Mouse (Mus musculus): ENCODE results near the gene Car10. TPM values are rescaled to one million over a fixed set of nuclear protein-coding genes. Genes with fewer than 3 reads are reported as not detected.

Gene Car10
- polyA plus RNA-seq, 1 experiment from 2014 or later = not detected

DNA sequence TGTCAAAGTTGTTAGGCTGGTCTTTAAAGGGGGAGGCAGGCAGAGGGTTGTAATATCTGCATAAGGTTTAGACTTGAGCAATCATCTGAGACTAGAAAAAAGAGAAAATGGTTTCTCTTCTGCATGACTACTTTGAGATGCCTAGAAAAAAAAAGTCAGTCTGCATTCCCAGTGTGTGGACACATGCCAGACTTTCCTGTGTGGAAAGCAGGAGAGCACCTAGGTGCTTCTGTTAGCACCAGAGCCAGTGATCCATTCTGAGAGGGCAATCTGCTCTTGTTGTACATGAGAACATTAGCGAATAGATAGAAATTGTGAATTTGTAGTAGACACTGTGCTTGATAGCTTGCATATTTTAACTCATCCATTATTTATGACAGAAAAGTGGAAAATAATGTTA lies 40.0 kb downstream of the Car10 start:
- H3K4me3 ChIP-seq (ENCODE audit: low read length) = no peak overlapping the region
- H3K9me3 ChIP-seq (ENCODE audit: control insufficient read depth, low read length) = no peaks in the 10 kb centered on the region
- no peak overlapping the region for H3K27ac ChIP-seq (ENCODE audit: low read length)
- H3K4me2 ChIP-seq (ENCODE audit: low read depth, low read length) = no peak overlapping the region
- ATAC-seq (ENCODE audit: low read depth) = no peak
- no peaks in the 10 kb centered on the region for H3K36me3 ChIP-seq (ENCODE audit: control insufficient read depth, insufficient read depth, low read length)
- no peaks in the 10 kb centered on the region for H3K4me1 ChIP-seq (replicated peaks; ENCODE audit: control insufficient read depth, insufficient read depth, low read length)
- no peaks in the 10 kb centered on the region for H3K27me3 ChIP-seq (ENCODE audit: control insufficient read depth, insufficient read depth, low read depth, low read length)
- no peak overlapping the region for H3K9ac ChIP-seq (ENCODE audit: low read length)
- WGBS = 84% methylated on average over 1 of the region's 1 CpGs

DNA sequence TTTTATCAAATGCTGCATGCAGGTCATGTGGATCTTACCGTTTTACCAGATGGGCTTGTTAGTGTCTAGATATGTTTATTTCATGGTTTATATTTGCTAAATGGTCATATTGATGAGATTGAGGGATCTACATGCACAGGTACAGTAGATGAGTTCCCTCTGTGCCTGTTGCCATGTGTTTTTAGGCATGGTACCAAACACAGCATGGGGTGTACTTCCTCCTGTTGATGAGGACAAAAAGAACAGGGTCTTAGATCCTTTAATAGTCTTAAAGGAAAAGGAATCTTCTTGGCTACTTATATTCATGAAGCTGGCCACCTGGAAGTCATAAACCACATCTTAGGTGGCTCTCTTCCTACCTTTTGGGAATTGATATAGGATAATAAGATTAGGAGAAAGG lies 43.9 kb downstream of the Car10 start:
- Histone ChIP-seq H3K27ac (ENCODE audit: low read length) (no peak overlapping the region), H3K9me3 (ENCODE audit: control insufficient read depth, low read length) (no peaks in the 10 kb centered on the region), H3K36me3 (ENCODE audit: control insufficient read depth, insufficient read depth, low read length) (no peaks in the 10 kb centered on the region), H3K9ac (ENCODE audit: low read length) (no peak overlapping the region), H3K4me1 (replicated peaks; ENCODE audit: control insufficient read depth, insufficient read depth, low read length) (no peaks in the 10 kb centered on the region), H3K4me2 (ENCODE audit: low read depth, low read length) (no peak overlapping the region), H3K4me3 (ENCODE audit: low read length) (no peak overlapping the region), H3K27me3 (ENCODE audit: control insufficient read depth, insufficient read depth, low read depth, low read length) (no peaks in the 10 kb centered on the region)
- no peak for ATAC-seq (ENCODE audit: low read depth)
- WGBS = 60% methylated on average over 1 of the region's 1 CpGs

DNA sequence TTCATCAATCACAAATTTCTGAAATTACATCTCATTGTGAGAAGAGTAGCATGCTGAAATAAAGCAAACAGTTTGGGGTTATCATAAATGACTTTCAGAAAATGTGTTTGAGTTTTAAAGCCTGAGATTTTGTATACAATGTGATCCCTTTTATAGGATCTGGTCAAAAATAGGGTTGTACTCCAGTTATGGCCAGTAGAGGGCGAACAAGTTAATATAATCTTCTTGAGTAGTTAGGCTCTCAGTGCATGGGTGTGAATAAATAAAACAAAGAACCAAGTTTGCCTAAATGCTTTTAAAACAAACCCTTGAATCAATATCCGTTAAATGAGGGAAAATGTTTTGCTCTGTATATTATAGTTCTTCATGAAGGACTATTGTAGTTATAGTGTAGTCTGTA lies 46.7 kb downstream of the Car10 start:
- Histone ChIP-seq H3K27me3 (ENCODE audit: control insufficient read depth, insufficient read depth, low read depth, low read length) (no peaks in the 10 kb centered on the region), H3K4me3 (ENCODE audit: low read length) (no peak overlapping the region), H3K4me2 (ENCODE audit: low read depth, low read length) (no peak overlapping the region), H3K27ac (ENCODE audit: low read length) (no peak overlapping the region), H3K36me3 (ENCODE audit: control insufficient read depth, insufficient read depth, low read length) (no peaks in the 10 kb centered on the region), H3K4me1 (replicated peaks; ENCODE audit: control insufficient read depth, insufficient read depth, low read length) (no peaks in the 10 kb centered on the region), H3K9me3 (ENCODE audit: control insufficient read depth, low read length) (no peaks in the 10 kb centered on the region), H3K9ac (ENCODE audit: low read length) (no peak overlapping the region)
- WGBS = 8% methylated on average over 2 of the region's 2 CpGs
- ATAC-seq (ENCODE audit: low read depth) = no peak

DNA sequence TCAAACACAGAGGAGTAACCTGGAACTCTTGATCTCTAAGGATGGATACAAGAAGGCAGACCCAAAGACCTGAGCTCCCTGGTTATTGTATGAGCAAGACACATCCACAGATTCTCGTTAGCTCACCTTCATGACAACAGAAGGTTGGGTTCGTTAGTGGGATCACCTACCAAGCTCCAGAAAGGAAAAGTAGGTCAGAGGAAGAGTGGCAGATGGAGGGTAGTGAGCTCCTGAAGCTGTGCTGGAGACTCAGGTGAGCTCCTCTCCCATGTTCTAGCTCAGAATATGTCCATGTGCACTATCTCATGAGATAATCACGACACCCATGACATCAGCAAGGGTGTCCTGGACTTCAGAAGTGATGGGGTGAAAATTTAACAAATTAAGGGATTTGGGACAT lies 57.1 kb downstream of the Car10 start:
- no peaks in the 10 kb centered on the region for H3K36me3 ChIP-seq (ENCODE audit: control insufficient read depth, insufficient read depth, low read length)
- H3K27ac ChIP-seq (ENCODE audit: low read length) = no peak overlapping the region
- H3K27me3 ChIP-seq (ENCODE audit: control insufficient read depth, insufficient read depth, low read depth, low read length) = no peaks in the 10 kb centered on the region
- H3K4me3 ChIP-seq (ENCODE audit: low read length) = no peak overlapping the region
- 36% methylated on average over 3 of the region's 3 CpGs for WGBS
- ATAC-seq (ENCODE audit: low read depth) = no peak
- no peaks in the 10 kb centered on the region for H3K4me1 ChIP-seq (replicated peaks; ENCODE audit: control insufficient read depth, insufficient read depth, low read length)
- H3K9ac ChIP-seq (ENCODE audit: low read length) = no peak overlapping the region
- no peak overlapping the region for H3K4me2 ChIP-seq (ENCODE audit: low read depth, low read length)
- H3K9me3 ChIP-seq (ENCODE audit: control insufficient read depth, low read length) = no peaks in the 10 kb centered on the region

DNA sequence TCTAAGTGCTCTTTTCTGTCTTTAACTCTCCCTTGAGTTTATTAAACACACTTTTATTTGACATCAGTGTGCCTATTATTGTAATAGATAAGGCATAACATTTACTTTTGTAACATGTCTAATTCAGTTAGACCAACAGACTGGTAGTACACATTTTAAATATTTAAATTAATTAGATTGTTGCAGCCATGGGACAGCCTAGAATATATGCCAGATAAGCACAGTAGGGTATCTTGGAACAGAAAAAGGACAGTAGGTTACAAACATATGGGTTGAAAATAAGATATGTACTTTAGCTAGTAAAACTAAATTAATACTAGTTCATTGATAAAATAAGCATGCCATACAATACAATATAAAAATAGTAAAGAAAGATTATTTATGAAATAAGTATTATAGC lies 74.6 kb downstream of the Car10 start:
- ATAC-seq (ENCODE audit: low read depth) = no peak
- H3K4me3 ChIP-seq (ENCODE audit: low read length) = no peak overlapping the region
- no peaks in the 10 kb centered on the region for H3K27me3 ChIP-seq (ENCODE audit: control insufficient read depth, insufficient read depth, low read depth, low read length)
- H3K4me1 ChIP-seq (replicated peaks; ENCODE audit: control insufficient read depth, insufficient read depth, low read length) = no peaks in the 10 kb centered on the region
- no peaks in the 10 kb centered on the region for H3K9me3 ChIP-seq (ENCODE audit: control insufficient read depth, low read length)
- no peak overlapping the region for H3K9ac ChIP-seq (ENCODE audit: low read length)
- H3K27ac ChIP-seq (ENCODE audit: low read length) = no peak overlapping the region
- H3K36me3 ChIP-seq (ENCODE audit: control insufficient read depth, insufficient read depth, low read length) = no peaks in the 10 kb centered on the region
- H3K4me2 ChIP-seq (ENCODE audit: low read depth, low read length) = no peak overlapping the region

DNA sequence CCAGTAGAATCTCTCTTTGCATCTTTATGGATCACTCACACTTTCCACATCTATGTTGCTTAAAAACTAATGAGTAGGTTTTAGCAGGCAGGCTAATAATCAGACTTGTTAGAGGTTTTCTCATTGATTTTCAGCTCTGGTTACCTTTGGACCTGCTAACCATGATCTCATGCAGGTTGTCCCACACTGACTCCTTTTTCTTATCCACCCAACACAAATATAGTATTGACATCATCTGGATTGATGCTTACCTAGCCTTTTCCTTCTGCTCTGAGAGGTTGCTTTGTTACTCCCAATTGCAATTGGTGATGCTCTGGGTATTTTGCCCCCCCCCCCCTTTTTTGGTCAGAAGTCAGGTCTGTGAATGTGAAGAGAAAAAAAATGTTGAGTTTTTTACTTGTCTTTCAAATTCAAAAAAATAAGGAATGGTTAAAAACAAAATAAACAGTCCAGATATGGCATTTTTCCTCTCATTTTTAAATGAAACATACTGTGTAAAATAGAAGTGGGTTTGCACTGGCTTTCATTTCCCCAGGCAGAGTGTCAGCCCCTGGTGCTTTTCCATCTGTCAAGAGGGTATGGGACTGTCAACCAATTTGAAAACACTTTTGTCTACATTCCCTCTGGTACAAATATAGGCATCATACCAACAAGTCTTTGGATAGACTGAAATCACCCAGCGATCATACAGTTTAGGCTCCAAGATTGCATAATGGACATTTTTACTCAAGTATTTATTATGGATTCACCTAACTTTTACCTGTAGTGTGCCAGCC lies 75.9 kb downstream of the Car10 start:
- H3K4me3 ChIP-seq (ENCODE audit: low read length) = no peak overlapping the region
- ATAC-seq (ENCODE audit: low read depth) = no peak
- H3K9me3 ChIP-seq (ENCODE audit: control insufficient read depth, low read length) = no peaks in the 10 kb centered on the region
- H3K4me2 ChIP-seq (ENCODE audit: low read depth, low read length) = no peak overlapping the region
- H3K4me1 ChIP-seq (replicated peaks; ENCODE audit: control insufficient read depth, insufficient read depth, low read length) = no peaks in the 10 kb centered on the region
- H3K27me3 ChIP-seq (ENCODE audit: control insufficient read depth, insufficient read depth, low read depth, low read length) = no peaks in the 10 kb centered on the region
- H3K36me3 ChIP-seq (ENCODE audit: control insufficient read depth, insufficient read depth, low read length) = no peaks in the 10 kb centered on the region
- WGBS = 96% methylated on average over 1 of the region's 1 CpGs
- no peak overlapping the region for H3K27ac ChIP-seq (ENCODE audit: low read length)
- no peak overlapping the region for H3K9ac ChIP-seq (ENCODE audit: low read length)

DNA sequence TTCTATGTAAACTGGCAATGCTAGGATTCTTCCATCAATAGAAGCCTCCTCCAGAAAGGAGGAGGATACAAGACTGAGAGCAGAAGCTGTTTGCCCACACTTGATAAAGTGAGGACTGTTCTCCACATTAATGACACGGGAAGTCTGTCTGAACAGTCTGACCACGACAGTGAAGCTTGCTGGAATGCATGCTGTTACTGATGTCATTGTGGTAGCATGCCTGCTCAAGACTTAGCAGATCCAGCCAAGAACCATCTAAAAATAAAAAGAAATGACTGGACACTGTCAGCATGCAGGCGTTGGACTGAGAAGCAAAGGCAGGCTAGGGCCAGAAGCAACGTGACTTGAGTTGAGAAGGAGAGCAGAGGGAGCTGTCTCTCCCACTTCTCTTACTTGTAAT lies 87.6 kb downstream of the Car10 start:
- Histone ChIP-seq H3K36me3 (ENCODE audit: control insufficient read depth, insufficient read depth, low read length) (no peaks in the 10 kb centered on the region), H3K4me2 (ENCODE audit: low read depth, low read length) (no peak overlapping the region), H3K4me3 (ENCODE audit: low read length) (no peak overlapping the region), H3K9ac (ENCODE audit: low read length) (no peak overlapping the region), H3K27ac (ENCODE audit: low read length) (no peak overlapping the region), H3K9me3 (ENCODE audit: control insufficient read depth, low read length) (no peaks in the 10 kb centered on the region), H3K4me1 (replicated peaks; ENCODE audit: control insufficient read depth, insufficient read depth, low read length) (no peaks in the 10 kb centered on the region), H3K27me3 (ENCODE audit: control insufficient read depth, insufficient read depth, low read depth, low read length) (no peaks in the 10 kb centered on the region)
- peak; percentile 34; the same call in 1 of the 2 replicates for ATAC-seq (ENCODE audit: low read depth)
- WGBS = 47% methylated on average over 4 of the region's 4 CpGs

DNA sequence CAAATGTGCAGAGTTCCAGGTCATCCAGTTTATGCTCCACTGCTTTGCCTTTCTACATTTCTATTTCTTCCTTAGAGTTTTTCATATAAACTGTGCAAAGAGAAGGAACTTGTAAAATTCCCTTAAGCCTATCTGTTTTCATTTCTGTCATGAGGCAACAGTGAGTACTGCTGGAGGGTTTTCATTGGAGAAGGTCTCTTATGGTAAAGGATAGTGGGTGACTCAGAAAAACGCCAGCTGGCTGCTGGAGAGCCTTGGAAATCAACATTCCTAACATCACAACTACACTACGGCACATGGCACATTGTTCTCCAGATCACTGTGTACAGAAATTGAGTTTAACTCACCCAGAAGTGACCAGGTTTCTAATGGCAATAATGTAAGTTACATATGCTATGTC lies 88.3 kb downstream of the Car10 start:
- WGBS = 40% methylated on average over 2 of the region's 2 CpGs
- no peaks in the 10 kb centered on the region for H3K9me3 ChIP-seq (ENCODE audit: control insufficient read depth, low read length)
- no peak overlapping the region for H3K27ac ChIP-seq (ENCODE audit: low read length)
- 0 out of 2 replicates have a peak, but pooled peaks have one; percentile 38 for ATAC-seq (ENCODE audit: low read depth)
- no peaks in the 10 kb centered on the region for H3K36me3 ChIP-seq (ENCODE audit: control insufficient read depth, insufficient read depth, low read length)
- H3K4me1 ChIP-seq (replicated peaks; ENCODE audit: control insufficient read depth, insufficient read depth, low read length) = no peaks in the 10 kb centered on the region
- H3K9ac ChIP-seq (ENCODE audit: low read length) = no peak overlapping the region
- H3K27me3 ChIP-seq (ENCODE audit: control insufficient read depth, insufficient read depth, low read depth, low read length) = no peaks in the 10 kb centered on the region
- H3K4me3 ChIP-seq (ENCODE audit: low read length) = no peak overlapping the region
- no peak overlapping the region for H3K4me2 ChIP-seq (ENCODE audit: low read depth, low read length)

DNA sequence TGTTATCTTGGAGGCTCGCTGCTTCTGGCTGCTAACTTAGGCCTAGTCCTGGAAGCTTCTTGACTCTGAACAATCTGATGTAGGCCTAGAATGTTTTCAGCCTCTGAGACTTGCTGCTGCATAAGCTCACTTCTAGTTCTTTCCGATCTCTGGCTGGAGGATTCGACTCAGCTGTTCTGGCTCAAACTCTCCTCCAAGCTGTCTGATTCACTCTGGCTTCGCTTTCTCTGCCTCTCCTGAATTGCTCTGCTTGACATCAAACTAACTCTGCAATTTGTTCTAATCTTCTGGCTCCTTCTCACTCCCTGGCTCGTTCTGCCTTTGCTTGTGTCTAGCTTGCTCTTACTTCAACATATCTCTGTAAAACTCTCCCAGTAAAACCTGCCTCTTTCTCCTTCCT lies 90.8 kb downstream of the Car10 start:
- no peak for ATAC-seq (ENCODE audit: low read depth)
- WGBS = 68% methylated on average over 5 of the region's 5 CpGs
- H3K27me3 ChIP-seq (ENCODE audit: control insufficient read depth, insufficient read depth, low read depth, low read length) = no peaks in the 10 kb centered on the region
- no peak overlapping the region for H3K4me2 ChIP-seq (ENCODE audit: low read depth, low read length)
- no peaks in the 10 kb centered on the region for H3K4me1 ChIP-seq (replicated peaks; ENCODE audit: control insufficient read depth, insufficient read depth, low read length)
- no peak overlapping the region for H3K9ac ChIP-seq (ENCODE audit: low read length)
- no peaks in the 10 kb centered on the region for H3K9me3 ChIP-seq (ENCODE audit: control insufficient read depth, low read length)
- no peak overlapping the region for H3K27ac ChIP-seq (ENCODE audit: low read length)
- H3K36me3 ChIP-seq (ENCODE audit: control insufficient read depth, insufficient read depth, low read length) = no peaks in the 10 kb centered on the region
- no peak overlapping the region for H3K4me3 ChIP-seq (ENCODE audit: low read length)

DNA sequence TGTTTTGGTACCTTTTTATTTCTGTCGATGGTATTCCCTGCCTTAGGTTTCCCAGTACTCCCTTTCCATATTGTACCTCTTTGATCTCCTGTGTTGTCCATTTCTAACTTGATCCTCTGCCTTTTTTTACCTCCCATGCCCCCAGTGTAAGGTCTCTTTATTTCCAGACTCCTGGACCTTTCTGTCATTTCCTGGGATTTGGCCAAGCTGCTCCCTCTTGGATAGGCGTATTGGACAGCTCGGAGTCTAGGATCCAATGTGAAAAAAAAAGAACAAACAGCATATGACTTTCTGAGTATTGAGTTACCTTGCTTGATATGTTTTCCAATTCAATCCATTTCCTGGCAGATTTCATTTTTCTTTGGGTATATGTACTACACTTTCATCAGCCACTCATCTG lies 102.2 kb downstream of the Car10 start:
- no peaks in the 10 kb centered on the region for H3K27me3 ChIP-seq (ENCODE audit: control insufficient read depth, insufficient read depth, low read depth, low read length)
- H3K36me3 ChIP-seq (ENCODE audit: control insufficient read depth, insufficient read depth, low read length) = no peaks in the 10 kb centered on the region
- no peak overlapping the region for H3K9ac ChIP-seq (ENCODE audit: low read length)
- H3K4me2 ChIP-seq (ENCODE audit: low read depth, low read length) = no peak overlapping the region
- WGBS = 85% methylated on average over 3 of the region's 3 CpGs
- H3K9me3 ChIP-seq (ENCODE audit: control insufficient read depth, low read length) = no peaks in the 10 kb centered on the region
- H3K4me1 ChIP-seq (replicated peaks; ENCODE audit: control insufficient read depth, insufficient read depth, low read length) = no peaks in the 10 kb centered on the region
- H3K27ac ChIP-seq (ENCODE audit: low read length) = no peak overlapping the region
- no peak for ATAC-seq (ENCODE audit: low read depth)
- no peak overlapping the region for H3K4me3 ChIP-seq (ENCODE audit: low read length)
